Mouse (Mus musculus) hindbrain, embryonic 15.5 days (tissue): ENCODE measurements at regions not wholly inside any gene's neighbourhood (a gene's known extent, or its start where the extent isn't known, plus 50 kb on each side); places are given as distances from the start of the nearest gene placed in this dataset.

Source experiments
- ATAC-seq: fragments of 200-750 bp; cut with Nextera tagmentation; 2 replicates; pipeline ENCODE4 v1.8.0; 2017; ENCODE audit warnings: low read depth, moderate number of reproducible peaks, moderate TSS enrichment; ENCODE audit not compliant: low FRiP score
- H3K27ac ChIP-seq: fragments of 300-500 bp; sonication (generic); replicated peaks from 2 replicates; pipeline ENCODE4 v1.5.1; 2015; ENCODE audit warnings: mild to moderate bottlenecking, inconsistent platforms
- H3K27me3 ChIP-seq: fragments of 300-500 bp; sonication (generic); 2 replicates; pipeline ENCODE4 v1.6.1; 2015; ENCODE audit warnings: control low read depth, inconsistent platforms
- H3K36me3 ChIP-seq: fragments of 300-500 bp; sonication (generic); 2 replicates; pipeline ENCODE4 v1.6.1; 2015; ENCODE audit warnings: control low read depth, inconsistent platforms
- H3K4me1 ChIP-seq: fragments of 300-500 bp; sonication (generic); replicated peaks from 2 replicates; pipeline ENCODE4 v1.6.1; 2015; ENCODE audit warnings: control low read depth, inconsistent platforms
- H3K4me2 ChIP-seq: fragments of 300-500 bp; sonication (generic); 2 replicates; pipeline ENCODE4 v1.6.1; 2015; ENCODE audit warnings: moderate library complexity, mild to moderate bottlenecking, inconsistent platforms
- H3K4me3 ChIP-seq: fragments of 300-500 bp; sonication (generic); 2 replicates; pipeline ENCODE4 v1.5.1; 2015; ENCODE audit warnings: mild to moderate bottlenecking, inconsistent platforms
- H3K9ac ChIP-seq: fragments of 300-500 bp; sonication (generic); 2 replicates; pipeline ENCODE4 v1.6.1; 2015; ENCODE audit warnings: inconsistent platforms
- H3K9me3 ChIP-seq: fragments of 300-500 bp; sonication (generic); 2 replicates; pipeline ENCODE4 v1.6.1; 2016; ENCODE audit warnings: control low read depth, inconsistent platforms
- WGBS: fragments of 180-500 bp; shearing (Covaris S2); methylation state at CpG from one replicate; pipeline ENCODE4 v1.1.7; 2015; 5-methylcytosine and 5-hydroxymethylcytosine counted together

GRCm38 (mm10) chr4:72250531-72250930, 49.8 kb upstream of the Tle1 start:
- no peaks in the 10 kb centered on the region for H3K36me3 ChIP-seq
- no peaks in the 10 kb centered on the region for H3K4me1 ChIP-seq
- no peak overlapping the region for H3K4me2 ChIP-seq
- no peak overlapping the region for H3K27ac ChIP-seq
- 98% methylated on average over 1 of the region's 1 CpGs for WGBS
- no peaks in the 10 kb centered on the region for H3K27me3 ChIP-seq
- H3K9me3 ChIP-seq = no peaks in the 10 kb centered on the region
- no peak overlapping the region for H3K4me3 ChIP-seq
- no peak overlapping the region for H3K9ac ChIP-seq
- no peak for ATAC-seq
